Mouse (Mus musculus) monocyte, adult 2 months (primary cell): Measurements from ENCODE around the gene Zfp523.

Experiments used
- DNase-seq, 2 experiments: peaks; one replicate each; pipeline ENCODE4 v3.0.0; 2022; ENCODE audit warnings: low spot score in 2 of 2, low read depth in 1 of 2

Gene Zfp523

DNA sequence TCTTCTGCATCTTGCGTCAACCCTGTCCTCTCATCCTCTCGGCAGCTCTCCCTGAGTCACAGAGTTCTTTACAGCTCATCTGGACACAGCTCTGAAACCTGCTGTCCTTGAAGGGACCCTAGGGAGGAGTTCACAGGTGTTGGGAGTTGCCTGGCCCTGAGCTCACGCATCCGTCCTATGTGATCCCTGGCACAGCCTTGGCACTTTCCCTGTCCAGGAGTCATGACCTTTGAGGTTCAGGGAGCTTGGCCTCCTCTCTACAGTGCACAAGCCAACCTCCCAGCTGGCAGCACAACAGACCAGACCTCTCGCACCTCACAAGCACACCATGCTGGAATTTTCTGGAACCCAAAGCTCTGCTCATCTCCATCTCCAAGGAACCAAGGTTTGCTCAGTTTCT lies 63.9 kb downstream of the Zfp523 start:
- no peak for DNase-seq

DNA sequence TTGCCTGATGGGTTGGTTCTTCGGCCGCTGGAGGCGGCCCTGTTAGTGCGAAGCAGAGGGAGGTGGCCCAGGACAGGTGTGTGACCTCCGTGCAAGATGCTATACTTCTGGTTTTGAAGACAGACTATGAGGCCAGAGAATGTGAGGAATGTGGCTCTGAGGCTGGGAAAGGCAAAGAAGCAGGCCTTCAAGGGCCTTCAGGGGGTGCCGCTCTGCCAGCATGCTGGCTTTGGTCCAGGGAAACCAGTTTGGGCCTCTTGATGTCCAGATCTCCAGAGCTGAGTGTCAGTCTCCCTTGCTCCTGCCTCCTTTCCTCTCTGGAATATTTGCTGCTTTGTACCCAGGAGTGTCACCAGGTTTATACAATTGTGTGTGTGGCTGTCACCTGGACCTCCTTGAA lies 65.4 kb downstream of the Zfp523 start:
- no peak for DNase-seq

- DNase-seq, result no peak
Measured at GRCm38 (mm10) chr17:28244214-28244613, 67.3 kb downstream of the Zfp523 start.

DNA sequence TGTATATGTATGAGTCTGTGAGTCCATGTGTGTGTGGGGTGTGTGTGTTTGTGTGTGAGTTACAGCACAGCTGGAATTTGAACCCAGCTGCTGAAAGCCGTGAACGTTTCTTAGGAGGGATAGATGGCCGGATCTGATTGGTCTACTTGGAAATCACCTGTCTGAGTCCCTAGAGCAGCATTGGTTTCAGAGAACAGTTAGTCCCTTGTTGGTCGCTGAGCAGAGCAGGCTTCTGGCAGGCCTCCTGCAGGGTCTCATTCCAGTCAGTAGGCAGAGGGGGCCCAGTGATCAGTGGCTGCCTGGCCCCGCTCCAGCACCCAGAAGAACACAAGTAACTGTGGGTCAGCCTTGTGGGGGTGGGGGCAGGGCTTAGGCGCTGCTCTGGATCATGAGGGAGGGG lies 67.8 kb downstream of the Zfp523 start:
- no peak for DNase-seq

GRCm38 (mm10) chr17:28246640-28247039 lies 69.7 kb downstream of the Zfp523 start:
- DNase-seq, result no peak

GRCm38 (mm10) chr17:28247613-28248012 lies 70.7 kb downstream of the Zfp523 start:
- DNase-seq, result peak; percentile 35 to 50

DNA sequence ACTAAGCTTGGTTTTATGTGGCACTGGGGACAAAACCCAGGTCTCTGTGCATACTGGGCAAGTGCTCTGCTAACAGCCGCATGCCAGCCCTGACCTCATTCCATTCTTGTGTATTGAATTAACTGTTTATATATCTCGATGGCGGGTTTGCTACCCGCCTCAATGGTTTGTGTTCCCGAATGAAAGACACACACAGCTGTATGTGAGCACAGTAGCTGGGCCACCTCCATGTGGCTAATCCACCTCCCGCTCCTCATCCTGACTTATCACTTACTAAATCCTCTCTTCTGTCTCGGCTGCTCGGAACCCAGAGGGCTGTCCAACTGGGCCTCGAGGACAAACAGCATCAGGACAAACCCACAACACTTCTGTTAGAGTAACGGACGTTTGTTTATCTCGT lies 72.1 kb downstream of the Zfp523 start:
- no peak for DNase-seq

GRCm38 (mm10) chr17:28251579-28252280 lies 74.8 kb downstream of the Zfp523 start:
- no peak for DNase-seq

DNA sequence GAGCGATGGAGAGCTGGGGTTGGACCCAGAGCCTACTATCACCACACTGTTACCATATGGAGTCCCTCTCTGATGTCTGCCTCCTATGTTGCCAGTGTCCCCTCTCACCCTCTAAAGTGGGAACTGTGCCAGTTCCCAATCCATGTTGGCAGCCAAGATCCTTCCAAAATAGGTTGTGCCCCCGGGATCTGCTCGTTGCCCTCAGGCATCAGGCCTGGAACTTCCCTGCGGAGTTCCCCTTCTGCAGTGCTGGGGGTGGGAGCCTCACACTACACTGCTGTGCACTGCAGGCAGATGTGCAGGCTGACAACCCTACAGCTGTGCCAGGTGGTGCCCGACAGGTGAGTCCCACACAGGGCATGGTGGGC lies 75.3 kb downstream of the Zfp523 start:
- DNase-seq, result no peak

DNA sequence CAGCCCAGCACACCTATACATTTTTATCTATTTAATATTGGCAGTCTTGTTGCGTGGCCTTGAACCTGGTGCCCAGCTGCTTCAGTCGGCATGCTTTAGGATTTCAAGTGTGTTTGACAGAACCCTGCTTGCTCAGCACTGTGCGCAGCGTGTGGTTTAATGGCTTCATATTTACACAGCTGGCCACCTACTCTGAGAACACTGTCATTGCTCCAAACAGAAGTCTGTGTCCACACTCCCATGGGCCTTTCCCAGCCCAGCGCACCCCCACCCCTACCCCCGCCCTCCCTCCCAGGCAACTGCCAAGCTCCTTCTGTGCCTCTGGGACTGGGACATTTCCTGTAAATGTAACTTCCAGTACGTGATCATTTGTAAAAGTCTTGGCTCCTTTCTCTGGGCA lies 76.3 kb downstream of the Zfp523 start:
- no peak for DNase-seq

GRCm38 (mm10) chr17:28254804-28255203 lies 77.9 kb downstream of the Zfp523 start:
- no peak for DNase-seq
